Mouse (Mus musculus): ENCODE results near the gene Onecut1. TPM values are rescaled to one million over a fixed set of nuclear protein-coding genes. Genes with fewer than 3 reads are reported as not detected.

Gene Onecut1
- polyA plus RNA-seq, 1 experiment from 2014 or later, result 2.9 TPM

GRCm38 (mm10) chr9:74904866-74905508, 43.3 kb downstream of the Onecut1 start:
- Histone ChIP-seq H3K9me3 (no peaks in the 10 kb centered on the region), H3K27ac (replicated peaks) (no peak overlapping the region)

GRCm38 (mm10) chr9:74906951-74907350, 45.2 kb downstream of the Onecut1 start:
- Histone ChIP-seq H3K36me3 (replicated peaks) (no peaks in the 10 kb centered on the region), H3K4me1 (peaks cover 6% of the 10 kb centered on the region), H3K27ac (replicated peaks) (no peak overlapping the region), H3K27me3 (replicated peaks; ENCODE audit: low read depth, poor library complexity, severe bottlenecking) (0 out of 2 replicates have a peak, but pooled peaks cover 3% of the 10 kb centered on the region), H3K9me3 (no peaks in the 10 kb centered on the region), H3K4me3 (no peak overlapping the region)
- 68% methylated on average over 4 of the region's 4 CpGs for WGBS
- DNase-seq (ENCODE audit: low spot score), result no peak

More at GRCm38 (mm10) chr9:74904866-74905508, 43.3 kb downstream of the Onecut1 start:
- no peaks in the 10 kb centered on the region for H3K36me3 ChIP-seq (replicated peaks)
- H3K4me1 ChIP-seq, result no peaks in the 10 kb centered on the region
- 17% methylated on average over 7 of the region's 7 CpGs for WGBS
- no peak overlapping the region for H3K4me3 ChIP-seq
- 0 out of 2 replicates have a peak, but pooled peaks cover 3% of the 10 kb centered on the region for H3K27me3 ChIP-seq (replicated peaks; ENCODE audit: low read depth, poor library complexity, severe bottlenecking)
- DNase-seq (ENCODE audit: low spot score), result peak; percentile 66

- WGBS, result 79% methylated on average over 15 of the region's 15 CpGs
These were observed 47.5 kb downstream of the Onecut1 start for GRCm38 (mm10) chr9:74909245-74909644.

GRCm38 (mm10) chr9:74910226-74910759, 48.6 kb downstream of the Onecut1 start:
- H3K27ac ChIP-seq (replicated peaks), result no peak overlapping the region
- no peaks in the 10 kb centered on the region for H3K36me3 ChIP-seq (replicated peaks)
- DNase-seq (ENCODE audit: low spot score), result no peak
- peaks cover 16% of the 10 kb centered on the region for H3K4me1 ChIP-seq
- no peaks in the 10 kb centered on the region for H3K9me3 ChIP-seq
- H3K27me3 ChIP-seq (replicated peaks; ENCODE audit: low read depth, poor library complexity, severe bottlenecking), result 0 out of 2 replicates have a peak, but pooled peaks cover 3% of the 10 kb centered on the region
- 83% methylated on average over 6 of the region's 6 CpGs for WGBS
- no peak overlapping the region for H3K4me3 ChIP-seq

More at GRCm38 (mm10) chr9:74909245-74909644, 47.5 kb downstream of the Onecut1 start:
- H3K27ac ChIP-seq (replicated peaks), result no peak overlapping the region
- H3K36me3 ChIP-seq (replicated peaks), result no peaks in the 10 kb centered on the region
- H3K9me3 ChIP-seq, result no peaks in the 10 kb centered on the region
- peaks cover 16% of the 10 kb centered on the region for H3K4me1 ChIP-seq
- 0 out of 2 replicates have a peak, but pooled peaks cover 3% of the 10 kb centered on the region for H3K27me3 ChIP-seq (replicated peaks; ENCODE audit: low read depth, poor library complexity, severe bottlenecking)
- no peak overlapping the region for H3K4me3 ChIP-seq
- DNase-seq (ENCODE audit: low spot score), result no peak

- 80% methylated on average over 4 of the region's 4 CpGs for WGBS
- H3K27me3 ChIP-seq (replicated peaks; ENCODE audit: low read depth, poor library complexity, severe bottlenecking), result 0 out of 2 replicates have a peak, but pooled peaks cover 3% of the 10 kb centered on the region
- no peaks in the 10 kb centered on the region for H3K9me3 ChIP-seq
- no peaks in the 10 kb centered on the region for H3K36me3 ChIP-seq (replicated peaks)
- no peak overlapping the region; the same call in 1 of the 2 replicates for H3K27ac ChIP-seq (replicated peaks)
- peaks cover 16% of the 10 kb centered on the region for H3K4me1 ChIP-seq
- H3K4me3 ChIP-seq, result no peak overlapping the region
- no peak for DNase-seq (ENCODE audit: low spot score)
These were observed 49.7 kb downstream of the Onecut1 start for GRCm38 (mm10) chr9:74911430-74911829.

GRCm38 (mm10) chr9:74911919-74912318, 50.2 kb downstream of the Onecut1 start:
- no peak overlapping the region for H3K27ac ChIP-seq (replicated peaks)
- no peak for DNase-seq (ENCODE audit: low spot score)
- 43% methylated on average over 2 of the region's 2 CpGs for WGBS

GRCm38 (mm10) chr9:74912619-74913376, 51.1 kb downstream of the Onecut1 start:
- Histone ChIP-seq H3K9me3 (peaks cover 5% of the 10 kb centered on the region; the same call in 1 of the 2 replicates), H3K27ac (replicated peaks) (no peak overlapping the region), H3K36me3 (replicated peaks) (no peaks in the 10 kb centered on the region), H3K4me1 (peaks cover 16% of the 10 kb centered on the region), H3K4me3 (no peak overlapping the region), H3K27me3 (replicated peaks; ENCODE audit: low read depth, poor library complexity, severe bottlenecking) (0 out of 2 replicates have a peak, but pooled peaks cover 3% of the 10 kb centered on the region)
- no peak for DNase-seq (ENCODE audit: low spot score)
- WGBS, result 73% methylated on average over 19 of the region's 19 CpGs

More at GRCm38 (mm10) chr9:74911919-74912318, 50.2 kb downstream of the Onecut1 start:
- no peak overlapping the region for H3K4me3 ChIP-seq
- H3K9me3 ChIP-seq, result no peaks in the 10 kb centered on the region
- H3K27me3 ChIP-seq (replicated peaks; ENCODE audit: low read depth, poor library complexity, severe bottlenecking), result 0 out of 2 replicates have a peak, but pooled peaks cover 3% of the 10 kb centered on the region
- H3K4me1 ChIP-seq, result peaks cover 16% of the 10 kb centered on the region
- H3K36me3 ChIP-seq (replicated peaks), result no peaks in the 10 kb centered on the region

GRCm38 (mm10) chr9:74915611-74916010, 53.9 kb downstream of the Onecut1 start:
- H3K27me3 ChIP-seq (replicated peaks; ENCODE audit: low read depth, poor library complexity, severe bottlenecking), result no peaks in the 10 kb centered on the region
- DNase-seq (ENCODE audit: low spot score), result no peak
- H3K27ac ChIP-seq (replicated peaks), result no peak overlapping the region
- H3K4me3 ChIP-seq, result no peak overlapping the region
- 86% methylated on average over 3 of the region's 3 CpGs for WGBS
- peaks cover 5% of the 10 kb centered on the region; the same call in 1 of the 2 replicates for H3K9me3 ChIP-seq
- no peaks in the 10 kb centered on the region for H3K36me3 ChIP-seq (replicated peaks)
- peaks cover 19% of the 10 kb centered on the region for H3K4me1 ChIP-seq

- Histone ChIP-seq H3K4me3 (no peak overlapping the region), H3K9me3 (peaks cover 5% of the 10 kb centered on the region; the same call in 1 of the 2 replicates), H3K4me1 (peaks cover 5% of the 10 kb centered on the region; the same call in 1 of the 2 replicates), H3K27me3 (replicated peaks; ENCODE audit: low read depth, poor library complexity, severe bottlenecking) (no peaks in the 10 kb centered on the region), H3K36me3 (replicated peaks) (no peaks in the 10 kb centered on the region), H3K27ac (replicated peaks) (no peak overlapping the region)
- no peak for DNase-seq (ENCODE audit: low spot score)
- 93% methylated on average over 12 of the region's 12 CpGs for WGBS
These were observed 58.7 kb downstream of the Onecut1 start for GRCm38 (mm10) chr9:74920450-74920849.

- H3K36me3 ChIP-seq (replicated peaks), result no peaks in the 10 kb centered on the region
- peaks cover 10% of the 10 kb centered on the region; the same call in 1 of the 2 replicates for H3K4me1 ChIP-seq
- H3K27me3 ChIP-seq (replicated peaks; ENCODE audit: low read depth, poor library complexity, severe bottlenecking), result no peaks in the 10 kb centered on the region
- peaks cover 5% of the 10 kb centered on the region; the same call in 1 of the 2 replicates for H3K9me3 ChIP-seq
- WGBS, result 42% methylated on average over 1 of the region's 1 CpGs
- no peak overlapping the region for H3K27ac ChIP-seq (replicated peaks)
- H3K4me3 ChIP-seq, result no peak overlapping the region
- DNase-seq (ENCODE audit: low spot score), result no peak
These were observed 59.7 kb downstream of the Onecut1 start for GRCm38 (mm10) chr9:74921422-74921821.

GRCm38 (mm10) chr9:74922884-74923283, 61.2 kb downstream of the Onecut1 start:
- H3K4me3 ChIP-seq, result no peak overlapping the region
- no peaks in the 10 kb centered on the region; the same call in 1 of the 2 replicates for H3K9me3 ChIP-seq
- DNase-seq (ENCODE audit: low spot score), result no peak
- no peak overlapping the region for H3K27ac ChIP-seq (replicated peaks)
- H3K36me3 ChIP-seq (replicated peaks), result no peaks in the 10 kb centered on the region
- 59% methylated on average over 3 of the region's 3 CpGs for WGBS
- no peaks in the 10 kb centered on the region for H3K27me3 ChIP-seq (replicated peaks; ENCODE audit: low read depth, poor library complexity, severe bottlenecking)
- H3K4me1 ChIP-seq, result peaks cover 10% of the 10 kb centered on the region; the same call in 1 of the 2 replicates

GRCm38 (mm10) chr9:74923291-74923977, 61.7 kb downstream of the Onecut1 start:
- no peak for DNase-seq (ENCODE audit: low spot score)
- WGBS, result 88% methylated on average over 6 of the region's 6 CpGs
- Histone ChIP-seq H3K4me3 (no peak overlapping the region), H3K27ac (replicated peaks) (no peak overlapping the region), H3K9me3 (no peaks in the 10 kb centered on the region), H3K36me3 (replicated peaks) (no peaks in the 10 kb centered on the region), H3K27me3 (replicated peaks; ENCODE audit: low read depth, poor library complexity, severe bottlenecking) (no peaks in the 10 kb centered on the region), H3K4me1 (peaks cover 10% of the 10 kb centered on the region; the same call in 1 of the 2 replicates)

Data from embryonic facial prominence, embryonic 10.5 days (tissue).